Mouse (Mus musculus) retina, postnatal 7 days (tissue): ENCODE results near the gene Gm10160.

ENCODE experiments used
- DNase-seq: peaks from one replicate; pipeline ENCODE4 v3.0.0-alpha.2; 2012; ENCODE audit warnings: low read depth, low spot score

Gene Gm10160

DNA sequence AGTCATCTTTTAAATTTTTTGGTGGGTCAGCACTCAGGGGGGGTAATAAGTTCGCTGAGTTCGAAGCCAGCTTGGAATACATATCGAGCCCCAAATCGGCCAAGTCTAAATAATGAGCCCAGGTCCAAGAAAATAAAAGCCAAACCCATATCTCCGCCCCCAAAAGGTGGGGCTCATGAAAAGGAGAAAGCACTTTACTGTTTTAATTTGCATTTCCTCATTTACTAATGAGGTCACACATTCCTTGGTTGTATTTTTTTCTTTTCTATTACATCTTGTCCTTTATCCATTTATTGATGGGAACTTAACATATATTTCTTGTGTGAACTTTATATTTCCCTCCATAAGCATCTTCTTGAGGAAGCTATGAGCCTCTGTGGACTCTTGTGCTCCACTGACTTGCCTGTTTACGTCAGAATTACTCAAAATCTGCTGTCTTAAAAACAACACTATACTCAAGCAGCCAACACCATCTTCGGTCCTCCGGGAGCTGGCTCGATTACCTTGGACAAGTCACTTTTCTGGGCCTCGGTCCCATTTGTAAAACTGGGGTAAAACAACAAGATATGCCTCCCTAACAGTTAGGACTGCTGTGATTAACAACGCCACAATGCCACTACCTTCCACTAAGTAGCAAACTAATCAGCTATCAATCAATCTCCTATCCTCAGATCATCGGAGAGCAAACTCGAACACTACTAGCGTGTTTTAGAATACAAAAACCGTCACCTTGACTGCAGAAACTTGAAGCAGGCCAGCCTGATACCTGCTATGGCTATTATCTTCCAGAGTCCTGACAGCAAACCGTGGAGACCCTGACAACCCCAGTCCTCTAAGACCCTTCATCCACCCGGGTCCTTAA, 27.6 kb downstream of the Gm10160 start:
- no peak for DNase-seq

DNA sequence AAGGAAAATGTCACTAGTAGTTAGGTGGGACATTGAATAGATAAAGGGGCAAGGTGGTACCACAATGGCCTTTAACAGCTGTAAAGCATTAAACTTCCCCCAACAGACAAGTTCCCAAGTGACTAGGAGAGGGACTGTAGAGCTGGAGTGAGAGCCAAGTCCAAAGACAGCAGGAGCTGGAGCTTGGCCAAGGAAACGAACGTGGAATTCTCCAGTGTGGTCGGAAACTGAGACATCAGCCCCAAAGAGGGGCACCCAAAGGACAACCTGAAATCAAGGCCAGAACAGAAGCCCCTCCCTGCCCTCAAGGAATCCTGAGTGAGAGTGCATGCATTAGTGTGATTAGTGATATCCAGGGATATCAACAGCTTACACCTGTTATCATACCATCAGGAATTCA, 30.2 kb downstream of the Gm10160 start:
- no peak for DNase-seq

DNA sequence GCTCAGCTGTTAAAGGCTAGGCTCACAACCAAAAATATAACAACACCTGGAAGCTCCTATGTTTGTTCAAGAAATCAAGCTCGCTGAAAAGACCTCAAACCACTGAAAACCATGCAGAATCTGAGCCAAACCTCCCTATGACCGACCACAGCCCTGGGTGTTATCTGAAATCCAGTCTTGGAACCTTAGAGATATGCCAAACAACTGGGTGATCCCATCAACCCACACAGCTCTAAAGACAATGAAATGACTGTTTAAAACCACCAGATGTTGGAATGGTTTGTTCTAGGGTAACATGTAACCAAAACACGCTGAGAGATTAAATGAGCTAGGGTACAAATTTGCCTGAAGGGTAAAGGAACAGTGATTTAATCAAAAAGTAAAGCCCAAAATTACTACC, 30.7 kb downstream of the Gm10160 start:
- DNase-seq, result no peak

DNA sequence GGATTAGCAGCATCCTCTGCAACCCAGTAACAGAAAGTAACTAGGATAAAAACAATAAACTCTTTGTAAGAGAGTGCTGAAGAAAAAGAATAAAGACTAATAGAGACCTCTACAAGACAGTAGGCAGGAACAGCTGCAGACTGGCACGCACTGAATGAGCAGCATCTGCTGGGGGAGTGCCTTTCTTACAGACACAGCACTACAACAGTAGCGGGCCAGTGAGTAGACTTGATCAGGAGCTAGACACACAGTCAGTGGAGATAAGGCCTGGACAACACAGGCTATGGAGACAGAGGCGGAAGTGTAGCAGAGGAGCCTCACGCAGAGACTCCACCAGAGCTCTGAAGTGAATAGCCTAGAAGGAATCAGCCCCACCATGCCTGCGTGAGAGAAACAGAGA, 49.5 kb downstream of the Gm10160 start:
- no peak for DNase-seq
